Mouse (Mus musculus) cerebellum, adult 2 months (tissue): Measurements from ENCODE around the gene Col6a4. TPM values are rescaled to one million over a fixed set of nuclear protein-coding genes. Genes with fewer than 3 reads are reported as not detected.

Experiments
- DNase-seq, 2 experiments: peaks; one replicate each; pipeline ENCODE4 v3.0.0; 2021
- H3K27ac ChIP-seq: fragments of 200-500 bp; 2 replicates; pipeline ENCODE4 v1.5.1; 2012; ENCODE audit warnings: low read length, control low read depth, inconsistent platforms; ENCODE audit not compliant: insufficient read depth
- H3K27me3 ChIP-seq: fragments of 200-500 bp; 2 replicates; pipeline ENCODE4 v1.6.1; 2012; ENCODE audit warnings: inconsistent platforms, mild to moderate bottlenecking, low read length, moderate library complexity; ENCODE audit not compliant: control insufficient read depth, insufficient read depth
- H3K4me1 ChIP-seq: fragments of 200-500 bp; 2 replicates; pipeline ENCODE4 v1.6.1; 2011; ENCODE audit warnings: low read length; ENCODE audit not compliant: control insufficient read depth, insufficient read depth
- H3K4me3 ChIP-seq: fragments of 200-500 bp; replicated peaks from 2 replicates; pipeline ENCODE3; 2011; ENCODE audit warnings: mild to moderate bottlenecking, low read depth, low read length, control low read depth; ENCODE audit not compliant: insufficient read depth
- CTCF ChIP-seq: fragments of 200-500 bp; IDR thresholded peaks from 2 replicates; pipeline ENCODE4 v1.5.1; 2011; ENCODE audit warnings: low read depth, mild to moderate bottlenecking, control low read depth, low read length, moderate library complexity, borderline replicate concordance; ENCODE audit not compliant: insufficient read depth
- POLR2A ChIP-seq: fragments of 200-500 bp; IDR thresholded peaks from 2 replicates; pipeline ENCODE4 v1.6.1; 2011; ENCODE audit warnings: low read length, control low read depth, borderline replicate concordance; ENCODE audit not compliant: insufficient read depth
- WGBS: fragments of 180-500 bp; shearing (Covaris S2); methylation state at CpG from one replicate; pipeline ENCODE4 v1.1.7; 2018; 5-methylcytosine and 5-hydroxymethylcytosine counted together
- polyA plus RNA-seq: library from polyadenylated mRNA; depleted of rRNA; stranded (reverse); fragments of >200 nt; gene quantifications from 2 replicates; pipeline ENCODE4 v1.2.3, GENCODE M21; 2012; rRNA removed

The Col6a4 gene
- polyA plus RNA-seq, result 0.30 and 1.1 TPM in 2 replicates

- Histone ChIP-seq H3K4me1 (no peaks in the 10 kb centered on the region), H3K27ac (no peak within 1 kb of the TSS), H3K4me3 (no peak within 1 kb of the TSS), H3K27me3 (no peaks in the 10 kb centered on the region)
- no peak for DNase-seq
- WGBS, result 58% methylated on average over 7 of the region's 7 CpGs
- TF ChIP-seq POLR2A (no peak), CTCF (no peak)
Measured at GRCm38 (mm10) chr9:106096683-106097082, at the start of gene Col6a4. Gene Col6a4, minus strand, starts transcription at chr9:106096783.

- Histone ChIP-seq H3K4me1 (peaks cover 12% of the 10 kb centered on the region), H3K27me3 (no peaks in the 10 kb centered on the region), H3K27ac (no peak overlapping the region), H3K4me3 (no peak overlapping the region)
- TF ChIP-seq POLR2A (no peak), CTCF (no peak)
- WGBS, result 68% methylated on average over 2 of the region's 2 CpGs
- no peak for DNase-seq
Measured at GRCm38 (mm10) chr9:106145582-106145981, 49.0 kb upstream of the Col6a4 start.

GRCm38 (mm10) chr9:106144176-106144575 is 47.6 kb upstream of the Col6a4 start:
- Histone ChIP-seq H3K4me1 (peaks cover 9% of the 10 kb centered on the region; the same call in 1 of the 2 replicates), H3K27ac (no peak overlapping the region), H3K27me3 (no peaks in the 10 kb centered on the region), H3K4me3 (no peak overlapping the region)
- DNase-seq, result no peak
- no peak for TF ChIP-seq POLR2A
- 63% methylated on average over 7 of the region's 7 CpGs for WGBS

- 12% methylated on average over 12 of the region's 12 CpGs for WGBS
- Histone ChIP-seq H3K4me1 (peaks cover 9% of the 10 kb centered on the region; the same call in 1 of the 2 replicates), H3K4me3 (no peak overlapping the region), H3K27ac (peak overlapping the region; percentile 70), H3K27me3 (no peaks in the 10 kb centered on the region)
- DNase-seq, result peak; percentile 77 to 87
- TF ChIP-seq CTCF (no peak), POLR2A (no peak)
Measured at GRCm38 (mm10) chr9:106141955-106142354, 45.4 kb upstream of the Col6a4 start.

GRCm38 (mm10) chr9:106139763-106140162 is 43.2 kb upstream of the Col6a4 start:
- WGBS, result 46% methylated on average over 10 of the region's 10 CpGs
- no peak overlapping the region for H3K27ac ChIP-seq

GRCm38 (mm10) chr9:106137671-106138216 is 41.2 kb upstream of the Col6a4 start:
- DNase-seq, result no peak
- TF ChIP-seq CTCF, result no peak
- no peak for TF ChIP-seq POLR2A
- 75% methylated on average over 10 of the region's 10 CpGs for WGBS
- peaks cover 9% of the 10 kb centered on the region; the same call in 1 of the 2 replicates for H3K4me1 ChIP-seq
- no peak overlapping the region for H3K27ac ChIP-seq
- no peak overlapping the region for H3K4me3 ChIP-seq
- no peaks in the 10 kb centered on the region for H3K27me3 ChIP-seq

More at GRCm38 (mm10) chr9:106139763-106140162, 43.2 kb upstream of the Col6a4 start:
- TF ChIP-seq POLR2A (no peak), CTCF (no peak)
- no peaks in the 10 kb centered on the region for H3K27me3 ChIP-seq
- DNase-seq, result peak; percentile 18 to 25
- no peak overlapping the region for H3K4me3 ChIP-seq
- H3K4me1 ChIP-seq, result peaks cover 9% of the 10 kb centered on the region; the same call in 1 of the 2 replicates

GRCm38 (mm10) chr9:106130250-106130649 is 33.7 kb upstream of the Col6a4 start:
- 84% methylated on average over 7 of the region's 7 CpGs for WGBS

GRCm38 (mm10) chr9:106129072-106129471 is 32.5 kb upstream of the Col6a4 start:
- no peak overlapping the region for H3K4me3 ChIP-seq
- H3K27ac ChIP-seq, result no peak overlapping the region
- no peak for TF ChIP-seq CTCF
- TF ChIP-seq POLR2A, result no peak
- WGBS, result 78% methylated on average over 2 of the region's 2 CpGs
- no peak for DNase-seq
- H3K4me1 ChIP-seq, result no peaks in the 10 kb centered on the region; the same call in 1 of the 2 replicates
- H3K27me3 ChIP-seq, result no peaks in the 10 kb centered on the region

More at GRCm38 (mm10) chr9:106130250-106130649, 33.7 kb upstream of the Col6a4 start:
- no peak for TF ChIP-seq POLR2A
- no peak for TF ChIP-seq CTCF
- Histone ChIP-seq H3K4me1 (no peaks in the 10 kb centered on the region; the same call in 1 of the 2 replicates), H3K4me3 (no peak overlapping the region), H3K27ac (no peak overlapping the region), H3K27me3 (no peaks in the 10 kb centered on the region)
- DNase-seq, result no peak
